8 mouse cellular contexts compared by ENCODE assay signal in the genomic region with DNA sequence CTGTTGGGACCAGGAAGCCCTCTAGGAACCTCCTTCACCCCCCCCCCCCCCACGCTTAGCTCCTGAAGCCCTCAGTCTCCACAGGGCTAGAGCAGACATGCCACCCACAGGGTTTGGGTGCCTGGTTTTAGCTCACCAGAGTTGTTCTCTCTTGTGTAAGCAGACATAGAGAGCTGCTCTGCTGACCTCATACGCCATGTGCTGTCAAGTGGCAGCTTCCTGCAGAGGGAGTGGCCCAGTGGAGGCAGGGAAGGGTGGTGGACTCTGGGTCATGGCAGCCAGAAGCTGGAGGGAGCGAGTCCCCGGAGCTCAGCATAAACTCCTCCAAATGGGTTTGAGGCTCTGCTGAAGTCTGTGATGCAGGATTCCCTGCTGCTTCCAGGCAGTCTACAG. TPM values are rescaled to one million over a fixed set of nuclear protein-coding genes. Genes with fewer than 3 reads are reported as not detected.
DNase-seq lines count a peak whose midpoint lies in the region; ATAC-seq lines count a peak whose summit lies in the region.

No protein-coding gene starts in this region.

- H3K4me1 ChIP-seq in hindbrain, embryonic 10.5 days (replicated peaks) = peaks cover 19% of the 10 kb centered on the region
- peaks cover 4% of the 10 kb centered on the region; the same call in 1 of the 2 replicates for H3K4me1 ChIP-seq in hindbrain, embryonic 14.5 days (replicated peaks; ENCODE audit: control insufficient read depth, insufficient read depth, low read length)
- peaks cover 18% of the 10 kb centered on the region for H3K4me1 ChIP-seq in heart, embryonic 13.5 days
- H3K4me1 ChIP-seq in limb, embryonic 10.5 days = peaks cover 23% of the 10 kb centered on the region
- H3K4me1 ChIP-seq in midbrain, embryonic 14.5 days (ENCODE audit: control insufficient read depth, insufficient read depth, low read length) = no peaks in the 10 kb centered on the region

- H3K27ac ChIP-seq in hindbrain, embryonic 10.5 days = peak overlapping the region; percentile 5; the same call in 1 of the 2 replicates
- no peak overlapping the region for H3K27ac ChIP-seq in hindbrain, embryonic 14.5 days
- H3K27ac ChIP-seq in heart, embryonic 13.5 days (replicated peaks) = peak overlapping the region; percentile 36; the same call in 1 of the 2 replicates
- peak overlapping the region; percentile 30; the same call in 1 of the 2 replicates for H3K27ac ChIP-seq in limb, embryonic 10.5 days
- no peak overlapping the region for H3K27ac ChIP-seq in midbrain, embryonic 14.5 days (replicated peaks; ENCODE audit: low read depth, low read length)

- no peak for ATAC-seq in hindbrain, embryonic 14.5 days (ENCODE audit: low FRiP score)
- ATAC-seq in heart, embryonic 13.5 days (ENCODE audit: extremely low read depth, insufficient number of reproducible peaks, low FRiP score, low TSS enrichment) = no peak
- ATAC-seq in midbrain, embryonic 14.5 days (ENCODE audit: low FRiP score, low TSS enrichment) = no peak

- H3K4me3 ChIP-seq in hindbrain, embryonic 10.5 days = no peak overlapping the region
- no peak overlapping the region for H3K4me3 ChIP-seq in hindbrain, embryonic 14.5 days (replicated peaks; ENCODE audit: low read length)
- no peak overlapping the region for H3K4me3 ChIP-seq in heart, embryonic 13.5 days
- H3K4me3 ChIP-seq in limb, embryonic 10.5 days = no peak overlapping the region
- no peak overlapping the region for H3K4me3 ChIP-seq in midbrain, embryonic 14.5 days (replicated peaks; ENCODE audit: low read depth, low read length)

- no peak overlapping the region for H3K4me2 ChIP-seq in hindbrain, embryonic 14.5 days (replicated peaks)
- H3K4me2 ChIP-seq in heart, embryonic 13.5 days = no peak overlapping the region
- H3K4me2 ChIP-seq in midbrain, embryonic 14.5 days (ENCODE audit: low read length) = no peak overlapping the region

- H3K36me3 ChIP-seq in hindbrain, embryonic 10.5 days = peaks cover 2% of the 10 kb centered on the region; the same call in 1 of the 2 replicates
- no peaks in the 10 kb centered on the region for H3K36me3 ChIP-seq in hindbrain, embryonic 14.5 days (replicated peaks; ENCODE audit: control insufficient read depth, insufficient read depth)
- H3K36me3 ChIP-seq in heart, embryonic 13.5 days = no peaks in the 10 kb centered on the region
- H3K36me3 ChIP-seq in limb, embryonic 10.5 days = no peaks in the 10 kb centered on the region
- H3K36me3 ChIP-seq in midbrain, embryonic 14.5 days (ENCODE audit: control insufficient read depth, insufficient read depth, low read length) = no peaks in the 10 kb centered on the region

- H3K9ac ChIP-seq in hindbrain, embryonic 14.5 days = no peak overlapping the region
- H3K9ac ChIP-seq in heart, embryonic 13.5 days = peak overlapping the region; percentile 33; the same call in 1 of the 2 replicates
- H3K9ac ChIP-seq in midbrain, embryonic 14.5 days (replicated peaks; ENCODE audit: low read length) = no peak overlapping the region

- peaks cover 50% of the 10 kb centered on the region for H3K27me3 ChIP-seq in hindbrain, embryonic 10.5 days (ENCODE audit: insufficient read depth, poor library complexity, severe bottlenecking)
- no peaks in the 10 kb centered on the region for H3K27me3 ChIP-seq in hindbrain, embryonic 14.5 days (ENCODE audit: control insufficient read depth, insufficient read depth, low read length)
- H3K27me3 ChIP-seq in heart, embryonic 13.5 days (replicated peaks) = peaks cover 31% of the 10 kb centered on the region
- peaks cover 38% of the 10 kb centered on the region for H3K27me3 ChIP-seq in limb, embryonic 10.5 days (ENCODE audit: low read depth, poor library complexity, severe bottlenecking)
- no peaks in the 10 kb centered on the region for H3K27me3 ChIP-seq in midbrain, embryonic 14.5 days (ENCODE audit: control insufficient read depth, insufficient read depth, low read length)

- H3K9me3 ChIP-seq in hindbrain, embryonic 10.5 days = no peaks in the 10 kb centered on the region
- no peaks in the 10 kb centered on the region for H3K9me3 ChIP-seq in hindbrain, embryonic 14.5 days (ENCODE audit: control insufficient read depth, low read length)
- no peaks in the 10 kb centered on the region for H3K9me3 ChIP-seq in heart, embryonic 13.5 days
- no peaks in the 10 kb centered on the region for H3K9me3 ChIP-seq in limb, embryonic 10.5 days (replicated peaks)
- no peaks in the 10 kb centered on the region for H3K9me3 ChIP-seq in midbrain, embryonic 14.5 days (ENCODE audit: control insufficient read depth, low read length)

- 65% methylated on average over 4 of the region's 4 CpGs for WGBS in hindbrain, embryonic 10.5 days
- WGBS in hindbrain, embryonic 14.5 days = 66% methylated on average over 4 of the region's 4 CpGs
- 40% methylated on average over 4 of the region's 4 CpGs for WGBS in heart, embryonic 13.5 days
- WGBS in limb, embryonic 10.5 days = 74% methylated on average over 4 of the region's 4 CpGs
- 69% methylated on average over 4 of the region's 4 CpGs for WGBS in midbrain, embryonic 14.5 days

- DNase-seq in hindbrain, embryonic 10.5 days (ENCODE audit: low spot score) = no peak
- no peak for DNase-seq in hindbrain, embryonic 14.5 days (ENCODE audit: low spot score)
- DNase-seq in limb, embryonic 10.5 days (ENCODE audit: low spot score) = no peak
- peak; percentile 74 for DNase-seq in lung, postnatal 36 days
- DNase-seq in layer of hippocampus, adult 9-11 months = no peak
- DNase-seq in adrenal gland, postnatal 14 days = no peak
- DNase-seq in midbrain, embryonic 14.5 days = no peak

RNA-seq across cellular contexts. Expression of gene Irf8, which starts 7.7 kb away (rescaled TPM):
- polyA plus RNA-seq in hindbrain, embryonic 10.5 days (2016; fragmentation: Nextera tagmentation; extraction: Ambion mirVana) = 5.4 and 6.3 TPM in 2 replicates
- polyA plus RNA-seq in hindbrain, embryonic 14.5 days (2014; fragmentation: Nextera tagmentation; extraction: Ambion mirVana) = 3.2 and 5.1 TPM in 2 replicates
- polyA plus RNA-seq in heart, embryonic 13.5 days (2015; fragmentation: Nextera tagmentation; extraction: Ambion mirVana) = 7.1 and 7.9 TPM in 2 replicates
- polyA plus RNA-seq in limb, embryonic 10.5 days (2016; fragmentation: Nextera tagmentation; extraction: Ambion mirVana) = 1.4 and 1.7 TPM in 2 replicates
- total RNA-seq in adrenal gland, postnatal 14 days (2021) = 16.9 and 31.7 TPM in 2 replicates
- 2.0 and 4.0 TPM in 2 replicates for polyA plus RNA-seq in midbrain, embryonic 14.5 days (2014; fragmentation: Nextera tagmentation; extraction: Ambion mirVana)

Comparison
In these comparisons a context has a peak if more than half of its experiments do, and no peak if none do; other contexts are left out.
1. H3K27ac ChIP-seq: peak in hindbrain, embryonic 10.5 days (single experiment), heart, embryonic 13.5 days (single experiment) and limb, embryonic 10.5 days (single experiment); none in hindbrain, embryonic 14.5 days (single experiment) and midbrain, embryonic 14.5 days (single experiment).